Mouse (Mus musculus): ENCODE data around the gene Sap30.

Gene Sap30

GRCm38 (mm10) chr8:57436437-57436796 is 51.2 kb downstream of the Sap30 start:
- DNase-seq (ENCODE audit: low spot score): no peak

DNA sequence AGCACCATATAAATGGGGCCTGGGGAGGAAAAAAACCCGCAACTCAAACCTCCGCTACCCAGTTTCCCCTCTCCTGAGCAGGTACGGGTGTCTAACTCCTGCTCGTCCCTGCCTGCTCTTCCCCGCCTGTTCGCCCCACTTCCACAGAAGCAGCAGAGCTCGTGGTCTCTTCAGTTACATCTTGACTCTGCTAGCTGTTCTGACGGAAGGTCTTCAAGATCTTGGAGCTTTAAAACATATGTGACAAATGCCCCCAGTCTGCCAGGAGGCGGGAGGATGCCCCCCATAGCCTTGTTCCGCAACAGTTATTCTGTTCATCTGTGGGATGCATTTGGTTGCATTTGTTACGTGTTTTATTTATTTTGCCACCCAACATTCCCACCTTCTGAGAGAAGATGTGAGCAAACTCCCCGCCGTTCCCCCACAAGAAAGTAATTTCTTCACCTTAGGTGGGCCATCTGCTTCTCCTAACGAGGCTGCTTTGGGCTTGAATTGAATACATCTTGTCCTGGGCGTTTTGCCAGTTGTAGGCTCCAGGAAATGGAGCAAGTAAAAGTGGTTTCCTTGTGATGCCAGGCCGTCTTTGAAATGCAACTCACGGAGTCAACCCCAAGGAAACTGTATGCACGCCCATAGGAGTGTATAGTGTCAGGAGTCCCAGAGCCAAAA is 51.8 kb downstream of the Sap30 start:
- DNase-seq (ENCODE audit: low spot score): no peak

- no peak for DNase-seq (ENCODE audit: low spot score)
Observed at GRCm38 (mm10) chr8:57432802-57433201, 54.9 kb downstream of the Sap30 start.
